Mouse (Mus musculus) forelimb bud, embryonic 11.5 days (tissue): Measurements from ENCODE around the gene Prl7a2.

Experiments used
- DNase-seq: peaks from one replicate; pipeline ENCODE4 v3.0.0-alpha.2; 2012; ENCODE audit warnings: low read depth, low spot score

Gene Prl7a2

DNA sequence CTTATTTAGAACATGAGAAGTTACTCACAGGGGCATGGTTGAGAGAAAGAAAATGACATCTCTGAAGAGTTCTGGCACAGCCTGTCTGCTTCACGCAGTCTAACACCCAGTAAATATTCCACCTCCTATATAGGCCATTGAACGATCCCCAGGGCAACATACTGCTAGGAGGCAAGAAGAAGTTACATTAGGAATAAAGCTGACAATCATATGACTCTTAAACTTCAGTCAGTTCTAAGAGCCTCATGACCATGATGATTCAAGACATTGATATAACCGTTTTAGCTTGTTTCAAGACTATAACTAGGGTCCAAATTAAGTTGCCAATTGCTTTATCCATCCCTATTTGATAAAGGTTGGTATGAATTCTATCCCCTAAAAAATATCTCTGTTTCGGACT, at the start of gene Prl7a2:
Prl7a2 (minus strand) TSS at position 101 of the 400 bp plus-strand sequence.
- DNase-seq = no peak

DNA sequence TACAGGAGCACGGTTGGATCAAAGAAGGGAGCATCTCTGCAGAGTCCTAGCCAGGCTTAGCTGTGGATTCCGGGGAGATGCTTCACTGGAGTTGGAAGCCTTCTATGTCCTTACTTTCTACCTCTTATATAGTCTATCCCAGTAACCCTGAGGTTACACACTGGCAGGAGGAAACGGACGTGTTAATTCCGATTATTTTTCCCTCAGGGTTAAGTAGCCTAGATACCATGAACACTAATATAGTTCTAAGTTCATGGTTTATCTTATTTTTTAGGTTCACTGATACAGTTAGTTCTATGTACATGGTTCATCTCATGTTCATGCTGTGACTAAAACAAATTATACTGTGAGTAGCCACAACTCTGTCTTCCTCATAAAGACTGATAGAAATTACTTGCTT, 48.8 kb upstream of the Prl7a2 start, which contains the start of gene Prl7d1:
Prl7d1 (minus strand) TSS at position 101 of the 400 bp plus-strand sequence.
- DNase-seq = no peak

DNA sequence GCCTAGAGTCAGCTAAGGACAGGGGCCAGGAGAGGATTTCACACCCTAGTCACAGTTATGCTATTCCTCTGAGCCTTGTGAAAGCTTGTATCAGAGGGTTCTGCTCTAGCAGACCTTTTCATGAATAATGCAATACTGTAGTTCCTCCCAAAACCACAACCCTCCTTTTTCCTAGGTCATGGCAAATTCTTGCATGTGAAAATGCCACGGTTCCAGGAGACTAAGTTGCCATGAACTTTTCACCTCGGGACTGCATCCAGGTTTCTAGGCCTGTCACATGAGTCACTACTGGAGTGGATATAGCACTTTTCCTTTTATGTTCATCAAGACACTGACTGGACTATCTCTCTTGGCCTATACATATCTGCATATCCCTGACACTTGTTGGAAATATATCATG, 38.7 kb upstream of the Prl7a2 start:
- DNase-seq = no peak

DNA sequence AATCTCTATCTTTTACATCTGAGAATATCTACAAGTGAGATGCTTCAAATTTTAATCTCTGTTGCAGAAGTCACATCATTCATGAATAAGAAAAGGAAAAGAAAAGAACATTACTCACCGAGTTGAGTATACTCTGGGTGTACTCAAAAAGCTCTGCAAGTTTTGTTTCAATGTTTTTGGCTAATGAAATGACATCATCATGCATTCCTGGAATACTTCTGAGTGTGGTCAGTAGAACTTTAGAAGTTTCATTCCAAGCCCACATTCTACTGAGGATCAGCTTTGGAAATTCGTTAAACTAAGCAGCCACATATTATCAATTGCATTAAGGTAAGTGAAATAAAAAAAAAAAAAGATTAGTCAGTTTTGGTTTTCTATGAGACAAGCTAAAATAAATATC, 7.1 kb downstream of the Prl7a2 start:
- no peak for DNase-seq

DNA sequence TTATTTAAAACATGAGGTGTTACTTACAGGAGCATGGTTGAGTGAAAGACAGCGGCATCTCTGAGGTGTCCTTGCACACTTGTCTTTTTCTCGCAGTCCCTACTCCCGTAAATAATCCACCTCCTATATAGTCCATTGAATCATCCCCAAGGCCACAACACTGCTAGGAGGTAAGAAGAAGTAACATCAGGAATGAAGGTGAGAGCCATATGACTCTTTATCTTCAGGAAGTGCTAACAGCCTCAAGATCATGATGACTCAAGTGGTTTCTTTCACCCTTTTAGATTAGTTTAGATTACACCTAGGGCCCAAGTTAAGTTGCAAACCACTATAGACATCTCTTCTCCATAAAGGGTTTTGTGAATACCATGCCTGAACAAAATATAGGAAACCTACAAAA, 25.4 kb downstream of the Prl7a2 start, which contains the start of gene Prl7a1:
Prl7a1 (minus strand) TSS at position 101 of the 400 bp plus-strand sequence.
- DNase-seq = no peak

DNA sequence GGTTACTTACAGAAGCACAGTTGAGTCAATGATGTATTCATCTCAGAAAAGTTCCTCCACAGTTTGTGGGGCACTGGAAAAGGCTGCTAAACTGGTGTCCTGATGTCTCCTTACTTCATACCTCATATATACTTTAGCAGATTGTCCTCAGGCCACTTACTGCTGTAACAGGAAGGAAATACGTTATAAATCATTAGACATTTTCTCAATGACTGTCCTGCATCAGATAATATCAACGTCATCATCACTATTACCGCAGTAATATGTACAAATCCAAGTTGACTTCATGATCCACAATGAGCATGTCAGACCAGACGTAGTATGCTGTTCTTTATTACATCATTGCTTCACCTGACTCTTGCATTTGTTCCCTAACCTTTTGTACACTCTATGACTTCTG, 57.4 kb downstream of the Prl7a2 start, which contains the start of gene Prl7b1:
Prl7b1 (minus strand) TSS at position 101 of the 400 bp plus-strand sequence.
- DNase-seq = no peak
